Mouse (Mus musculus) kidney, embryonic 14.5 days (tissue): ENCODE measurements around the gene Ppp1r3c. TPM values are rescaled to one million over a fixed set of nuclear protein-coding genes. Genes with fewer than 3 reads are reported as not detected.
"Not testable (repeated sequence)": the region's sequence is repeated elsewhere in the genome, so short reads cannot be mapped to it uniquely, and the experiment has no call there.

Source experiments
- ATAC-seq: fragments of 200-750 bp; cut with Nextera tagmentation; 2 replicates; pipeline ENCODE4 v1.8.0; 2017; ENCODE audit warnings: moderate number of reproducible peaks, mild to moderate bottlenecking, moderate TSS enrichment, moderate library complexity; ENCODE audit not compliant: low FRiP score, low TSS enrichment
- H3K27ac ChIP-seq: fragments of 300-500 bp; sonication (generic); 2 replicates; pipeline ENCODE4 v1.5.1; 2014; ENCODE audit warnings: low read depth, mild to moderate bottlenecking, low read length, moderate library complexity, mixed read lengths
- H3K27me3 ChIP-seq: fragments of 300-500 bp; sonication (generic); 2 replicates; pipeline ENCODE4 v1.6.1; 2014; ENCODE audit warnings: mild to moderate bottlenecking, low read length; ENCODE audit not compliant: control insufficient read depth, insufficient read depth
- H3K36me3 ChIP-seq: fragments of 300-500 bp; sonication (generic); 2 replicates; pipeline ENCODE4 v1.6.1; 2014; ENCODE audit warnings: low read length, mixed read lengths; ENCODE audit not compliant: control insufficient read depth, insufficient read depth
- H3K4me1 ChIP-seq: fragments of 300-500 bp; sonication (generic); 2 replicates; pipeline ENCODE4 v1.6.1; 2014; ENCODE audit warnings: low read length, mixed read lengths; ENCODE audit not compliant: control insufficient read depth, insufficient read depth
- H3K4me2 ChIP-seq: fragments of 300-500 bp; sonication (generic); replicated peaks from 2 replicates; pipeline ENCODE4 v1.6.1; 2014; ENCODE audit warnings: low read depth, mild to moderate bottlenecking, low read length
- H3K4me3 ChIP-seq: fragments of 300-500 bp; sonication (generic); 2 replicates; pipeline ENCODE4 v1.5.1; 2014; ENCODE audit warnings: mild to moderate bottlenecking, low read length
- H3K9ac ChIP-seq: fragments of 300-500 bp; sonication (generic); 2 replicates; pipeline ENCODE4 v1.6.1; 2014; ENCODE audit warnings: low read depth, mild to moderate bottlenecking, low read length, moderate library complexity
- H3K9me3 ChIP-seq: fragments of 300-500 bp; sonication (generic); 2 replicates; pipeline ENCODE4 v1.6.1; 2016; ENCODE audit warnings: low read length; ENCODE audit not compliant: control insufficient read depth
- WGBS: fragments of 180-500 bp; shearing (Covaris S2); extraction: QIAGEN DNeasy Blood & Tissue Kit; methylation state at CpG from one replicate; pipeline ENCODE4 v1.1.7; 2014; 5-methylcytosine and 5-hydroxymethylcytosine counted together
- polyA plus RNA-seq: library from polyadenylated mRNA; unstranded; fragments of >200 nt; fragmentation: Nextera tagmentation; extraction: Ambion mirVana; gene quantifications from 2 replicates; pipeline ENCODE4 v1.2.1, GENCODE M21; 2014

Ppp1r3c gene
- polyA plus RNA-seq, 1 experiment from 2014 or later = 16.7 TPM

DNA sequence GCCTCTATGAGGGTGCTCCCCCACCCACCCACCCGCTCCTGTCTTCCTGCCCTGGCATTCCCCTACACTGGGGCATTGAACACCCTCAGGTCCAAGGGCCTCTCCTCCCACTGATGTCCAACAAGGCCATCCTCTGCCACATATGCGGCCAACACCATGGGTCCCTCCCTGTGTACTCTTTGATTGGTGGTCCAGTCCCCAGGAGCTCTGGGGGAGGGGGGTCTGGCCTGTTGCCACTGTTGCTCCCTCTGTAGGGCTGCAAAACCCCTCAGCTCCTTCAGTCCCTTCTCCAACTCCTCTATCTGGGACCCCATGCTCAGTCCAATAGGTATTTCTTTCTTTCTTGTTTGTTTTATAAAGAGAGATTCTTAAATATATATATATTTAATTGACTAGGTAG lies 6.0 kb downstream of the Ppp1r3c start:
- not testable (repeated sequence) for H3K9me3 ChIP-seq, H3K27me3 ChIP-seq, H3K4me2 ChIP-seq, H3K4me1 ChIP-seq, H3K27ac ChIP-seq, H3K4me3 ChIP-seq, H3K36me3 ChIP-seq, ATAC-seq, H3K9ac ChIP-seq
- 71% methylated on average over 2 of the region's 2 CpGs for WGBS

DNA sequence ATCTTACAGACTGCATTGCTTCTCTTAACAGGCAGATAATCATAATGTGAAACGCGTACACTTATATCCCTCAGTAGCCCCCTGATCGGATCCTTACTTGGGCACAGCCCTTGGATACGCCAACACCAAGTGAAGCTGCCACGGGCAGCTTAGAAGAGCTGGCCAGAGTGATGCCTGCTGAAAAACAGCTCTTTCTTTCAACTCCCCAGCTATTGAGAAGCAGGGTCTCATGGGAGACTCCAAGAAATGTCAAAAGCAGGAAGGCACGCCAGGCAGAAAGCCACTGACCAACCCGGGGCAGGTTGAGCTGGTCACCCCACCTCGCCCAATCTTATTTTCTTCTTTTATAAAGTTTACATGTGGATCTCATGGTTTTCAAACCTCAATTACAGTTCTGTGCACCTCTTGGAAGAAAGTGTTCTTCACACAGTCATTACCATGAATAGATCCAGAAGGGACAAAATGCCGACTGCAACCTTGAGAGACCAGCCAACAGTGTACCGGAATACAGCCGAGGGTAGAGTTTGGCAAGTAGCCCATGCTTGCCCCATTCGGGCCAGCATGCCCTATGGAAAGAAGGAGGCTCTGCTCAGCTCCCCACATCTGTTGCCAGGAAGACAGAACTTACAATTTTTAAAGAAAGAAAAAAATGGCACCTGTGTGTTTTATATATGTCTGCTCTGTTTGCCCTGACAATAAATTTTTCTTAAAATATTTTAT lies 7.6 kb downstream of the Ppp1r3c start:
- Histone ChIP-seq H3K27me3 (no peaks in the 10 kb centered on the region), H3K27ac (no peak overlapping the region), H3K9ac (no peak overlapping the region), H3K4me3 (no peak overlapping the region), H3K4me2 (no peak overlapping the region), H3K36me3 (no peaks in the 10 kb centered on the region; the same call in 1 of the 2 replicates), H3K4me1 (no peaks in the 10 kb centered on the region), H3K9me3 (no peaks in the 10 kb centered on the region)
- 90% methylated on average over 12 of the region's 12 CpGs for WGBS
- no peak for ATAC-seq

GRCm38 (mm10) chr19:36724970-36725369 lies 11.5 kb downstream of the Ppp1r3c start:
- no peak for ATAC-seq
- H3K9me3 ChIP-seq = no peaks in the 10 kb centered on the region
- H3K27me3 ChIP-seq = no peaks in the 10 kb centered on the region
- no peak overlapping the region for H3K4me2 ChIP-seq
- H3K27ac ChIP-seq = no peak overlapping the region
- no peak overlapping the region for H3K4me3 ChIP-seq
- H3K4me1 ChIP-seq = no peaks in the 10 kb centered on the region
- WGBS = 82% methylated on average over 7 of the region's 7 CpGs
- H3K36me3 ChIP-seq = no peaks in the 10 kb centered on the region
- H3K9ac ChIP-seq = no peak overlapping the region

- Histone ChIP-seq H3K4me2 (no peak overlapping the region), H3K4me1 (no peaks in the 10 kb centered on the region), H3K36me3 (no peaks in the 10 kb centered on the region), H3K4me3 (no peak overlapping the region), H3K9me3 (no peaks in the 10 kb centered on the region), H3K27me3 (no peaks in the 10 kb centered on the region), H3K27ac (no peak overlapping the region), H3K9ac (no peak overlapping the region)
- 80% methylated on average over 8 of the region's 8 CpGs for WGBS
- no peak for ATAC-seq
Observed at GRCm38 (mm10) chr19:36721139-36721538, 15.3 kb downstream of the Ppp1r3c start.

- WGBS = 65% methylated on average over 7 of the region's 7 CpGs
- Histone ChIP-seq H3K9ac (no peak overlapping the region), H3K4me2 (no peak overlapping the region), H3K9me3 (no peaks in the 10 kb centered on the region), H3K4me3 (no peak overlapping the region), H3K27ac (no peak overlapping the region), H3K27me3 (no peaks in the 10 kb centered on the region), H3K4me1 (no peaks in the 10 kb centered on the region), H3K36me3 (no peaks in the 10 kb centered on the region)
- no peak for ATAC-seq
Observed at GRCm38 (mm10) chr19:36716221-36716620, 20.2 kb downstream of the Ppp1r3c start.

DNA sequence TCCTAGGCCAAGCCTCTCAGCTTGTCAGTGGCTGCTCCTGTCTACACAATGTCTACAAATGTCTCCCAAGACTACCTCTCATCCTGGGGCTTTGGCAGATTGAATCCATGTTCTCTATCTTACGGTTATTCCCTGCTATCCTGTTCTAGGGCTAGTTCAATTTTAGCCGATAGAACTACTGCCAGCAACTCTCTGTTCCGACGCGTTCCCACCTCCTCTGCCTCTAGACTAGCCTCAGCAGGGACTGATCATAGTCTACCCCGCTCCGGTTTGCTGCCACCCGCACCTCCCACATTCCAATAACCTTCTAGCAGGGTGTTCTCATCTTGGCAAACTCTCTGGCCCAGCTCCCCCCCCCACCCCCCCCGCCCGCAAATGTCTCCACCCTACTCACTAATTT lies 20.9 kb downstream of the Ppp1r3c start:
- Histone ChIP-seq H3K36me3 (no peaks in the 10 kb centered on the region), H3K27me3 (no peaks in the 10 kb centered on the region), H3K27ac (no peak overlapping the region), H3K9ac (no peak overlapping the region), H3K4me1 (no peaks in the 10 kb centered on the region), H3K4me2 (no peak overlapping the region), H3K4me3 (no peak overlapping the region), H3K9me3 (no peaks in the 10 kb centered on the region)
- 96% methylated on average over 10 of the region's 10 CpGs for WGBS
- no peak for ATAC-seq

GRCm38 (mm10) chr19:36714492-36714891 lies 22.0 kb downstream of the Ppp1r3c start:
- Histone ChIP-seq H3K9me3 (no peaks in the 10 kb centered on the region), H3K27ac (no peak overlapping the region)
- ATAC-seq = no peak

GRCm38 (mm10) chr19:36713092-36713491 lies 23.4 kb downstream of the Ppp1r3c start:
- no peaks in the 10 kb centered on the region for H3K36me3 ChIP-seq
- WGBS = 72% methylated on average over 13 of the region's 13 CpGs
- H3K4me3 ChIP-seq = no peak overlapping the region
- H3K27ac ChIP-seq = no peak overlapping the region
- no peak for ATAC-seq
- H3K4me2 ChIP-seq = no peak overlapping the region
- H3K27me3 ChIP-seq = no peaks in the 10 kb centered on the region
- no peaks in the 10 kb centered on the region for H3K4me1 ChIP-seq
- no peak overlapping the region for H3K9ac ChIP-seq
- H3K9me3 ChIP-seq = no peaks in the 10 kb centered on the region

More at GRCm38 (mm10) chr19:36714492-36714891, 22.0 kb downstream of the Ppp1r3c start:
- Histone ChIP-seq H3K4me3 (no peak overlapping the region), H3K4me2 (no peak overlapping the region), H3K4me1 (no peaks in the 10 kb centered on the region), H3K36me3 (no peaks in the 10 kb centered on the region), H3K9ac (no peak overlapping the region), H3K27me3 (no peaks in the 10 kb centered on the region)
- WGBS = 79% methylated on average over 1 of the region's 1 CpGs

DNA sequence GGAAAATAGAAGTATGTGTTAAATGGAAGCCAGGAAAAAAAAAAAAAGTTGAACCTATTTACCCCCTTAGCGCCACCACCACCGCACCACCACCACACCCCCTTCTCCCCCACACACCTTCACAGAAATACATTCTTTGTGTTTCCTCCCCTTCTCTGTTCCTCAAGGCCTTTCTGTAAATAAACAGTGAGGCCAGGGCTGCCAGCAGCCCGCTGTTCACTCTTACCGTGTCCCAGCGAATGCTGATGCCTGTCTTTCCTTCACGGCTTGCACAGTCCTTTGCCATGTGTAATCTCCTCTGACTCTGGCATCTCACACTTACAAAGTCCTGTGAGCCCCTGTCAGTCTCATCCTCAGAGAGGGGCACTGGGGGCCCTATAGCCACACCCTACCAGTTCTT lies 30.3 kb downstream of the Ppp1r3c start:
- Histone ChIP-seq H3K9me3 (no peaks in the 10 kb centered on the region), H3K9ac (no peak overlapping the region), H3K36me3 (no peaks in the 10 kb centered on the region), H3K4me3 (no peak overlapping the region), H3K27me3 (no peaks in the 10 kb centered on the region), H3K4me1 (no peaks in the 10 kb centered on the region), H3K4me2 (no peak overlapping the region), H3K27ac (no peak overlapping the region)
- ATAC-seq = no peak
- 59% methylated on average over 6 of the region's 6 CpGs for WGBS
